In genomic region chr8:84742171-84743053, GRCm38 (mm10) we compare ENCODE assay signal across 8 mouse cellular contexts. TPM values are rescaled to one million over a fixed set of nuclear protein-coding genes. Genes with fewer than 3 reads are reported as not detected.
DNase-seq lines count a peak whose midpoint lies in the region; ATAC-seq and TF ChIP-seq lines count a peak whose summit lies in the region.

No protein-coding gene starts in this region.

- no peak overlapping the region for H3K4me2 ChIP-seq in liver, postnatal 0 days (ENCODE audit: low read depth, low read length)
- H3K4me2 ChIP-seq in heart, postnatal 0 days (ENCODE audit: low read depth, low read length) = peak overlapping the region; percentile 43
- peak overlapping the region; percentile 25; the same call in 1 of the 2 replicates for H3K4me2 ChIP-seq in liver, embryonic 15.5 days
- H3K4me2 ChIP-seq in stomach, embryonic 15.5 days = peak overlapping the region; percentile 42

- no peaks in the 10 kb centered on the region for H3K27me3 ChIP-seq in liver, postnatal 0 days (ENCODE audit: insufficient read depth, low read length)
- peaks cover 100% of the 10 kb centered on the region for H3K27me3 ChIP-seq in forebrain, embryonic 10.5 days (ENCODE audit: poor library complexity, severe bottlenecking)
- no peaks in the 10 kb centered on the region for H3K27me3 ChIP-seq in heart, postnatal 0 days (ENCODE audit: control insufficient read depth, insufficient read depth, low read length)
- peaks cover 68% of the 10 kb centered on the region for H3K27me3 ChIP-seq in liver, embryonic 15.5 days
- H3K27me3 ChIP-seq in stomach, embryonic 15.5 days (replicated peaks) = no peaks in the 10 kb centered on the region

- no peak overlapping the region for H3K27ac ChIP-seq in liver, postnatal 0 days (ENCODE audit: low read depth)
- peak overlapping the region; percentile 85 for H3K27ac ChIP-seq in forebrain, embryonic 10.5 days
- peak overlapping the region; percentile 72 for H3K27ac ChIP-seq in heart, postnatal 0 days (ENCODE audit: low read depth)
- H3K27ac ChIP-seq in liver, embryonic 15.5 days (replicated peaks) = no peak overlapping the region
- peak overlapping the region; percentile 91 for H3K27ac ChIP-seq in stomach, embryonic 15.5 days

- H3K4me1 ChIP-seq in liver, postnatal 0 days (ENCODE audit: insufficient read depth) = peaks cover 42% of the 10 kb centered on the region
- H3K4me1 ChIP-seq in forebrain, embryonic 10.5 days = peaks cover 99% of the 10 kb centered on the region
- H3K4me1 ChIP-seq in heart, postnatal 0 days (ENCODE audit: control insufficient read depth, insufficient read depth) = peaks cover 63% of the 10 kb centered on the region
- peaks cover 81% of the 10 kb centered on the region for H3K4me1 ChIP-seq in liver, embryonic 15.5 days (replicated peaks)
- peaks cover 90% of the 10 kb centered on the region for H3K4me1 ChIP-seq in stomach, embryonic 15.5 days

- no peak for TF ChIP-seq EP300 in liver, postnatal 0 days (IDR thresholded peaks at IDR 0.05; ENCODE audit: low read depth)
- TF ChIP-seq EP300 in heart, postnatal 0 days (IDR thresholded peaks at IDR 0.05; ENCODE audit: low read depth) = no peak

- WGBS in liver, postnatal 0 days (ENCODE audit: insufficient replicate concordance) = 62% methylated on average over 32 of the region's 32 CpGs
- 2% methylated on average over 32 of the region's 32 CpGs for WGBS in forebrain, embryonic 10.5 days
- WGBS in heart, postnatal 0 days = 29% methylated on average over 32 of the region's 32 CpGs
- WGBS in liver, embryonic 15.5 days (ENCODE audit: insufficient replicate concordance) = 56% methylated on average over 32 of the region's 32 CpGs
- WGBS in stomach, embryonic 15.5 days = 24% methylated on average over 32 of the region's 32 CpGs

- no peak overlapping the region for H3K9ac ChIP-seq in liver, postnatal 0 days (replicated peaks)
- no peak overlapping the region; the same call in 1 of the 2 replicates for H3K9ac ChIP-seq in heart, postnatal 0 days (replicated peaks; ENCODE audit: low read depth, low read length)
- no peak overlapping the region for H3K9ac ChIP-seq in liver, embryonic 15.5 days
- H3K9ac ChIP-seq in stomach, embryonic 15.5 days = no peak overlapping the region

- H3K4me3 ChIP-seq in liver, postnatal 0 days (ENCODE audit: low read depth, low read length) = no peak overlapping the region
- H3K4me3 ChIP-seq in forebrain, embryonic 10.5 days = peak overlapping the region; percentile 35
- H3K4me3 ChIP-seq in heart, postnatal 0 days (ENCODE audit: low read depth, low read length) = 0 out of 2 replicates have a peak overlapping the region, but pooled peaks have one; percentile 13
- no peak overlapping the region for H3K4me3 ChIP-seq in liver, embryonic 15.5 days (replicated peaks)
- no peak overlapping the region for H3K4me3 ChIP-seq in stomach, embryonic 15.5 days (replicated peaks)

- peak; percentile 59 for DNase-seq in liver
- DNase-seq in liver, postnatal 0 days = no peak
- peak; percentile 70 for DNase-seq in forebrain, embryonic 10.5 days (ENCODE audit: extremely low spot score, low spot score)
- DNase-seq in heart, postnatal 0 days (ENCODE audit: low spot score) = no peak
- DNase-seq in frontal cortex, postnatal 10 days (ENCODE audit: low spot score in 2 of 2) = no peak
- DNase-seq in left cerebral cortex, adult 8-10 months (ENCODE audit: low spot score in 2 of 2) = no peak

- no peaks in the 10 kb centered on the region for H3K9me3 ChIP-seq in liver, postnatal 0 days (ENCODE audit: low read length)
- no peaks in the 10 kb centered on the region for H3K9me3 ChIP-seq in forebrain, embryonic 10.5 days
- H3K9me3 ChIP-seq in heart, postnatal 0 days (replicated peaks; ENCODE audit: control insufficient read depth, low read length) = no peaks in the 10 kb centered on the region
- no peaks in the 10 kb centered on the region for H3K9me3 ChIP-seq in liver, embryonic 15.5 days (replicated peaks)
- H3K9me3 ChIP-seq in stomach, embryonic 15.5 days = no peaks in the 10 kb centered on the region

- H3K36me3 ChIP-seq in liver, postnatal 0 days (replicated peaks; ENCODE audit: insufficient read depth, low read length) = no peaks in the 10 kb centered on the region
- H3K36me3 ChIP-seq in forebrain, embryonic 10.5 days (replicated peaks) = no peaks in the 10 kb centered on the region
- no peaks in the 10 kb centered on the region for H3K36me3 ChIP-seq in heart, postnatal 0 days (replicated peaks; ENCODE audit: control insufficient read depth, insufficient read depth, low read length)
- no peaks in the 10 kb centered on the region for H3K36me3 ChIP-seq in liver, embryonic 15.5 days (replicated peaks)
- H3K36me3 ChIP-seq in stomach, embryonic 15.5 days = no peaks in the 10 kb centered on the region

- no peak for ATAC-seq in liver, postnatal 0 days
- peak; percentile 62 for ATAC-seq in heart, postnatal 0 days (ENCODE audit: insufficient read depth, low read depth)
- ATAC-seq in liver, embryonic 15.5 days (ENCODE audit: insufficient read depth) = no peak
- peak; percentile 54 for ATAC-seq in stomach, embryonic 15.5 days (ENCODE audit: insufficient read depth, low FRiP score, low read depth)

- no peak for TF ChIP-seq CTCF in liver, postnatal 0 days (IDR thresholded peaks at IDR 0.05; ENCODE audit: low read depth)
- TF ChIP-seq CTCF in heart, postnatal 0 days (IDR thresholded peaks at IDR 0.05; ENCODE audit: low read depth) = no peak

RNA-seq across cellular contexts. Expression of gene G430095P16Rik, which starts 19.6 kb away (rescaled TPM):
- 4.8 and 6.3 TPM in 2 replicates for polyA plus RNA-seq in liver, postnatal 0 days (2015; fragmentation: Nextera tagmentation; extraction: Ambion mirVana)
- polyA plus RNA-seq in forebrain, embryonic 10.5 days (2016; fragmentation: Nextera tagmentation; extraction: Ambion mirVana) = 1.3 and 2.1 TPM in 2 replicates
- 1.0 TPM in 1 of 2 replicates, not detected in the other for total RNA-seq in heart, postnatal 0 days (2014; rRNA removed; ENCODE audit: low replicate concordance)
- 3.0 and 3.1 TPM in 2 replicates for polyA plus RNA-seq in heart, postnatal 0 days (2015; fragmentation: Nextera tagmentation; extraction: Ambion mirVana)
- polyA plus RNA-seq in liver, embryonic 15.5 days (2015; fragmentation: Nextera tagmentation; extraction: Ambion mirVana) = 8.1 and 8.7 TPM in 2 replicates
- 3.5 and 4.1 TPM in 2 replicates for polyA plus RNA-seq in stomach, embryonic 15.5 days (2015; fragmentation: Nextera tagmentation; extraction: Ambion mirVana)
- total RNA-seq in left cerebral cortex, adult 8-10 months (2022) = under 1 TPM in 1 of 4 experiments, not detected in 3; 0.55 TPM

RNA-seq across cellular contexts. Expression of gene Lyl1, which starts 41.2 kb away (rescaled TPM):
- polyA plus RNA-seq in liver, postnatal 0 days (2015; fragmentation: Nextera tagmentation; extraction: Ambion mirVana) = 24.6 and 25.7 TPM in 2 replicates
- 4.9 and 5.8 TPM in 2 replicates for polyA plus RNA-seq in forebrain, embryonic 10.5 days (2016; fragmentation: Nextera tagmentation; extraction: Ambion mirVana)
- 4.4 and 4.8 TPM in 2 replicates for total RNA-seq in heart, postnatal 0 days (2014; rRNA removed; ENCODE audit: low replicate concordance)
- polyA plus RNA-seq in heart, postnatal 0 days (2015; fragmentation: Nextera tagmentation; extraction: Ambion mirVana) = 8.7 and 9.8 TPM in 2 replicates
- 55.3 and 58.3 TPM in 2 replicates for polyA plus RNA-seq in liver, embryonic 15.5 days (2015; fragmentation: Nextera tagmentation; extraction: Ambion mirVana)
- polyA plus RNA-seq in stomach, embryonic 15.5 days (2015; fragmentation: Nextera tagmentation; extraction: Ambion mirVana) = 7.1 and 9.7 TPM in 2 replicates
- 1 to 10 TPM; 2.2 to 4.5 (median 3.4) TPM for total RNA-seq in left cerebral cortex, adult 8-10 months (2022)

RNA-seq across cellular contexts. Expression of gene Nacc1, which starts 54.8 kb away (rescaled TPM):
- polyA plus RNA-seq in liver, postnatal 0 days (2015; fragmentation: Nextera tagmentation; extraction: Ambion mirVana) = 3.3 and 3.6 TPM in 2 replicates
- polyA plus RNA-seq in forebrain, embryonic 10.5 days (2016; fragmentation: Nextera tagmentation; extraction: Ambion mirVana) = 31.3 and 31.5 TPM in 2 replicates
- 68.0 and 83.6 TPM in 2 replicates for total RNA-seq in heart, postnatal 0 days (2014; rRNA removed; ENCODE audit: low replicate concordance)
- 6.2 and 6.9 TPM in 2 replicates for polyA plus RNA-seq in heart, postnatal 0 days (2015; fragmentation: Nextera tagmentation; extraction: Ambion mirVana)
- 6.2 and 7.2 TPM in 2 replicates for polyA plus RNA-seq in liver, embryonic 15.5 days (2015; fragmentation: Nextera tagmentation; extraction: Ambion mirVana)
- polyA plus RNA-seq in stomach, embryonic 15.5 days (2015; fragmentation: Nextera tagmentation; extraction: Ambion mirVana) = 15.8 and 17.4 TPM in 2 replicates
- total RNA-seq in left cerebral cortex, adult 8-10 months (2022) = 10 to 100 TPM; 88.5 to 97.6 (median 93.9) TPM

RNA-seq across cellular contexts. Expression of gene Trmt1, which starts 56.3 kb away (rescaled TPM):
- 21.3 TPM in 2 replicates for polyA plus RNA-seq in liver, postnatal 0 days (2015; fragmentation: Nextera tagmentation; extraction: Ambion mirVana)
- polyA plus RNA-seq in forebrain, embryonic 10.5 days (2016; fragmentation: Nextera tagmentation; extraction: Ambion mirVana) = 68.8 and 69.3 TPM in 2 replicates
- 98.3 and 116 TPM in 2 replicates for total RNA-seq in heart, postnatal 0 days (2014; rRNA removed; ENCODE audit: low replicate concordance)
- polyA plus RNA-seq in heart, postnatal 0 days (2015; fragmentation: Nextera tagmentation; extraction: Ambion mirVana) = 28.4 and 29.5 TPM in 2 replicates
- polyA plus RNA-seq in liver, embryonic 15.5 days (2015; fragmentation: Nextera tagmentation; extraction: Ambion mirVana) = 27.9 and 36.1 TPM in 2 replicates
- 56.2 and 63.9 TPM in 2 replicates for polyA plus RNA-seq in stomach, embryonic 15.5 days (2015; fragmentation: Nextera tagmentation; extraction: Ambion mirVana)
- 100 to 1,000 TPM; 101 to 105 (median 103) TPM for total RNA-seq in left cerebral cortex, adult 8-10 months (2022)

RNA-seq across cellular contexts. Expression of gene Nfix, which starts 57.7 kb away (rescaled TPM):
- polyA plus RNA-seq in liver, postnatal 0 days (2015; fragmentation: Nextera tagmentation; extraction: Ambion mirVana) = 4.7 and 5.4 TPM in 2 replicates
- 0.46 and 1.8 TPM in 2 replicates for polyA plus RNA-seq in forebrain, embryonic 10.5 days (2016; fragmentation: Nextera tagmentation; extraction: Ambion mirVana)
- 41.9 and 48.5 TPM in 2 replicates for total RNA-seq in heart, postnatal 0 days (2014; rRNA removed; ENCODE audit: low replicate concordance)
- 18.2 TPM in 2 replicates for polyA plus RNA-seq in heart, postnatal 0 days (2015; fragmentation: Nextera tagmentation; extraction: Ambion mirVana)
- 2.1 and 2.8 TPM in 2 replicates for polyA plus RNA-seq in liver, embryonic 15.5 days (2015; fragmentation: Nextera tagmentation; extraction: Ambion mirVana)
- 28.7 and 29.3 TPM in 2 replicates for polyA plus RNA-seq in stomach, embryonic 15.5 days (2015; fragmentation: Nextera tagmentation; extraction: Ambion mirVana)
- total RNA-seq in left cerebral cortex, adult 8-10 months (2022) = 100 to 1,000 TPM; 352 to 438 (median 370) TPM

Comparison
In these comparisons a context has a peak if more than half of its experiments do, and no peak if none do; other contexts are left out.
1. DNase-seq: peak in liver (single experiment) and forebrain, embryonic 10.5 days (single experiment); none in liver, postnatal 0 days (single experiment), heart, postnatal 0 days (single experiment), frontal cortex, postnatal 10 days (0 of 2) and left cerebral cortex, adult 8-10 months (0 of 2).
2. ATAC-seq: peak in heart, postnatal 0 days (single experiment) and stomach, embryonic 15.5 days (single experiment); none in liver, postnatal 0 days (single experiment) and liver, embryonic 15.5 days (single experiment).
3. H3K27ac ChIP-seq: peak in forebrain, embryonic 10.5 days (single experiment), heart, postnatal 0 days (single experiment) and stomach, embryonic 15.5 days (single experiment); none in liver, postnatal 0 days (single experiment) and liver, embryonic 15.5 days (single experiment).
4. H3K4me3 ChIP-seq: peak in forebrain, embryonic 10.5 days (single experiment) and heart, postnatal 0 days (single experiment); none in liver, postnatal 0 days (single experiment), liver, embryonic 15.5 days (single experiment) and stomach, embryonic 15.5 days (single experiment).